In the genomic region with DNA sequence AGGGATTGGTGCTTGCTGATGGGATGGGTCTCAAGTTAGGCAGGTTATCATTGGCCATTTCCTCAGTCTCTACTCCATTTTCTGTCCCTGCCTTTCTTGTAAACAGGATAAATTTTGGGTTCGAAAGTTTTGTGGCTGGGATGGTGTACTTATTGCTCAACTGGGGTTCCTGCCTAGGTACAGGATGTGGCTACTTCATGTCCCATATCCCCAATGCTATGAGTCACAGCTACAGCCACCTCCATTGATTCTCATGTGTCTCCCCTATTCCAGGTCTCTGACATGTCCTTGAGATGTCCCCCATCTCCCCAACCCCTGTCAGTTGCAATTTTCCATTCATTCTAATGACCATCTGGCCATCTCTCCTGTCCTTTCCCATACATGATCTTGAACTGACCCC, we compare ENCODE assay signal across 14 mouse cellular contexts. TPM values are rescaled to one million over a fixed set of nuclear protein-coding genes. Genes with fewer than 3 reads are reported as not detected.
"Had no signal": no experiment of that assay in that cellular context is flagged by ENCODE, and none has a peak within 500 bp of the region (broad histone marks: within the 10 kb centered on the region; RNA-seq: fewer than 3 reads in every experiment).

No protein-coding gene starts in this region.

- ATAC-seq: lung, postnatal 0 days; midbrain, embryonic 13.5 days; midbrain, embryonic 15.5 days had no signal

- DNase-seq: lung, adult 2 months; lung, postnatal 14 days; lung, postnatal 36 days; right cerebral cortex, postnatal 14 days; spleen, adult 18-20 months; thymus, adult 18-20 months; thymus, postnatal 14 days; thymus, postnatal 36 days had no signal

RNA-seq across cellular contexts. Expression of a gene that starts 5.3 kb away (rescaled TPM):
- total RNA-seq: midbrain, postnatal 0 days; monocyte, adult 5-6 weeks; neutrophil, adult 5-6 weeks had no signal

RNA-seq across cellular contexts. Expression of a gene that starts 16.5 kb away (rescaled TPM):
- total RNA-seq: midbrain, postnatal 0 days; monocyte, adult 5-6 weeks; neutrophil, adult 5-6 weeks had no signal

RNA-seq across cellular contexts. Expression of a gene that starts 19.3 kb away (rescaled TPM):
- total RNA-seq: midbrain, postnatal 0 days; monocyte, adult 5-6 weeks; neutrophil, adult 5-6 weeks had no signal

RNA-seq across cellular contexts. Expression of a gene that starts 45.4 kb away (rescaled TPM):
- total RNA-seq: monocyte, adult 5-6 weeks; neutrophil, adult 5-6 weeks had no signal

RNA-seq across cellular contexts. Expression of a gene that starts 58.3 kb away (rescaled TPM):
- total RNA-seq: midbrain, postnatal 0 days; monocyte, adult 5-6 weeks; neutrophil, adult 5-6 weeks had no signal
